Mouse (Mus musculus) hematopoietic multipotent progenitor cell, adult 10-12 weeks (in vitro differentiated cells): ENCODE results near the gene Ncoa3. TPM values are rescaled to one million over a fixed set of nuclear protein-coding genes. Genes with fewer than 3 reads are reported as not detected.

ENCODE experiments used
- polyA plus RNA-seq: library from polyadenylated mRNA; stranded (reverse); fragments of >175 nt; gene quantifications from 2 replicates; pipeline ENCODE4 v1.2.3, GENCODE M21; 2012; ENCODE audit warnings: low replicate concordance

The Ncoa3 gene
- polyA plus RNA-seq, result 74.5 and 100 TPM in 2 replicates

DNA sequence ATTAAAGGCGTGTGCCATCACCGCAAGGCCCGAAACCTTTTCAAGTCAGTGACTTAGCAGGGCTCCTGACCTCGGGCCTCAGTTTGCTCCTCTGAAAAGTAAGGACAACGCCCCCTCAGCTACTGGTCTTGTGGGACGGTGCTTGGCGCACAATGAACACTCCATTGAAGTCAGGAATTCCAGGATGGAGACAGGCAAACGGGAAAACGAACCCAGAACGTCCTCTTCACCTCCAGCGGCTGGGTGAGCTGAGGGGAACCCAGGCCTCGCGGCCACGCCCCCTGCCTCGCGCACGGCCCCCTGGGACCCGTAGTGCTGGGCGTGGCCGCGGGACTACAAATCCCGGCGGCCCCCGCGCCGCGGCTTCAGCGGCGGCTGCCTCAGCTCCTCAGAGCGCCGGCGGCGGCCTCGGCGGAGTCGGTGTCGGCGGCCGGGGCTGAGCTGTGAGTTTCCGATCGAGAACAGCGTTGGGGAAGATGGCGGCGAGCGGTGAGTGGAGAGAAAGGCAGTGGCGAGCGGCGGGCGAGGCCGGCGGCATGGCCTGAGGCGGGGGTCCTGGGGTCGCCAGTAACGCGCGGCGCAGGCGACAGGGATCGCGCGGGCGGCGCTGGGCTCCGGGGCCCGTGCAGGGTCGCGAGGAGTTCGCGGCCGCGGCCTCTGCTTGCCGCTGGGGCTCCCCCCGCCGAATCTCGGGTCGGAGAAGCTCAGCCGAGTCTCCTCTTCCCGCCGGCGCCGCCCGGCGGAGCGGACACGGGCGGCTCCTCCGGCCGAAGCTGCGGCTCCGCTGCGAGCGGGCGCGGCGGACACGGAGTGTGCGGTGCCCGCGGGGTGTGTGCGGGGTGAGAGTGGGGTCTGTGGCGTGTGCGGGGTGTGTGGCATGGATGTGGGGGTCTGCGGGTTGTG, at the start of gene Ncoa3:
Ncoa3 (plus strand) TSS at position 367 of the 903 bp plus-strand sequence.

Other genes starting within 250 kb of the Ncoa3 start
- 49.9 and 53.5 TPM in 2 replicates for gene Zmynd8, start 93.6 kb upstream of the Ncoa3 start, polyA plus RNA-seq
- gene Sulf2, start 163.0 kb downstream of the Ncoa3 start, polyA plus RNA-seq, result 19.2 and 61.0 TPM in 2 replicates